Mouse (Mus musculus): ENCODE measurements around the gene Gm8050.
"Not testable (repeated sequence)": the region's sequence is repeated elsewhere in the genome, so short reads cannot be mapped to it uniquely, and the experiment has no call there.

Gm8050 gene

DNA sequence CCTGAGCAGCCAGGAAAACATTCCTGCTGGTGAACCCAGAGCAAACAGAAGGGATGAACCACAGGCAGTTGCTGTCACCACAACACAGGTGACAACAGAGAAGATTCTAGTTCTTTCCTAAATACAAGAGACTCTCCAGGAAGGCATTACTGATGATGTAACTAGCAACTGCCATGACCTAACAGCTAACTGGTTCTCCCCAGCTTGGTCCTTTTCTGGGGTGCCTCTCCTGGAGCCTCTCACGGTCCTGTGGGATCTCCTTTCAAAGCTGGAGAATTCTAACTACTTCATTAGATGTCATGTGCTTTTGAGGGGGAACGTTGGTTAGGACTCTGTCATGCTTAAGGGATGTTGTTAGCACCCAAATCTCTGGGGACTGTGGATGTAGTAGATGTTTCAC lies at the start of gene Gm8050:
Gene Gm8050 (minus strand): TSS at position 101 of the 400 bp plus-strand sequence.
- DNase-seq (ENCODE audit: low read depth, low spot score), result not testable (repeated sequence)

DNA sequence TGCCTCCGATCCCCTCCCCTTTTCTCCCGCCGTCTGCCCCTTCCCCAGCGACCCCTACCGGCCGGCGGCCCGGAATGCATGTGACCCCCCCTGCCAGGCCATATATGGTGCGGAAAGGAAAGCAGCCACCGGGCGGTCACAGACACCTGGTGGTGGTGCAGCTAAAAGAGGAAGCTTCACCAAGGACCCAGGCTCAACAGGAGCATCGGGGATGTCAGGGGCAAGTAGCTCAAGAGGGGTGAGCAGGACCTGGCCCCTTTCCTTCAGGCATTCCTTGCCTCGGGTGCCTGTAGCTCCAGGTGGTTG lies 37.1 kb upstream of the Gm8050 start:
- DNase-seq (ENCODE audit: low read depth, low spot score), result not testable (repeated sequence)

DNA sequence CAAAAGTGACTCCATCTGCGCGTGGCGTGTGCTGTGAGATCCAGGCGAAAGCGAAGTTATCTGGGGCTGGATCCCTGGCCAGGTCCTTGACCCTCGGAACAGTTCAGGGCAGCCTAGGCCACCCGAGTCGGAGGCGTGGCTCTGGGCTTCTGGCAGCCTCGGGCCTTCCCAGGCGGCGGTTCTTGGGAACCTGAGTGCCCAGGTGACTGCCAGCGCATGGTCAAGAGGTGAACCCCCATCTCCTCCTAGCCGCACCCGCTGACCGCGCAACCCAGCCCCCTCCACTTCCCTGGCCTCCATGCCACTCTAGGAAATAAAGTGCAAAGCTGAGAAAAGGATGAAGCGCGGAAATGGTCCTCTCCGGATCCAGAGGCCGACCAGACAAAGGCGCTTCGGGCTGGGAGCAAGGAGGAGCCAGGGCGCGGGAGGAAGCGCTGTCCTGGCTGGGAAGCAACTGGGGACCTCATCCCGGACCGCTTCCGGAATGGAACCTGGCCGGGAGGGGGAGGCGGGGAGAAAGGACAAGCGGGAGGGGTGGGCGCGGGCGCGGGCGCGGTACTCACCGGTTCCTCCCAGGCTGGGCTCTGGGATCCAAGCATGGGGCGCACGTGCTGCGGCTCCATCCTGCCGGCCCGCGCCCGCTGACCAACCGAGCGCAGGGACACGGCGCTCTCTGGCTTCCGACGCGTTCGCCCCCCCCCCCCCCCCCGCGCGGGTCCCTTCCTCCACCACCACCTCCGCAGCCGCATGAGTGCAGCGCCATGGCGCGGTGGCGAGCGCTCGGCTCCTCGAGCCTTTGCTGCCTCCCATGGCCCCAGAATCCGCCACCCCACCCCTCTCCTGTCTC lies 36.6 kb upstream of the Gm8050 start:
- DNase-seq (ENCODE audit: low read depth, low spot score), result peak; percentile 6

DNA sequence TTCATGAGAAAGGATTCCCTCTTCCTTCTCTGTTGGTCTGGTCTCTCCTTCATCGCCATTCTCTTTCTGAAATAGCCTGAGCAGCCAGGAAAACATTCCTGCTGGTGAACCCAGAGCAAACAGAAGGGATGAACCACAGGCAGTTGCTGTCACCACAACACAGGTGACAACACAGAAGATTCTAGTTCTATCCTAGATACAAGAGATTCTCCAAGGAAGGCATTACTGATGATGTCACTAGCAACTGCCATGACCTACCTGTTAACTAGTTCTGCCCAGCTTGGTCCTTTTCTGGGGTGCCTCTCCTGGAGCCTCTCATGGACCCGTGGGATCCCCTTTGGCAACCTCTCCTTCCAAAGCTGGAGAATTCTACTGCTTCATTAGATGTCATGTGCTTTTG lies 22.2 kb upstream of the Gm8050 start, which contains the start of gene Gm3636:
Gene Gm3636 (minus strand): TSS at position 101 of the 400 bp plus-strand sequence.
- not testable (repeated sequence) for DNase-seq (ENCODE audit: low read depth, low spot score)

DNA sequence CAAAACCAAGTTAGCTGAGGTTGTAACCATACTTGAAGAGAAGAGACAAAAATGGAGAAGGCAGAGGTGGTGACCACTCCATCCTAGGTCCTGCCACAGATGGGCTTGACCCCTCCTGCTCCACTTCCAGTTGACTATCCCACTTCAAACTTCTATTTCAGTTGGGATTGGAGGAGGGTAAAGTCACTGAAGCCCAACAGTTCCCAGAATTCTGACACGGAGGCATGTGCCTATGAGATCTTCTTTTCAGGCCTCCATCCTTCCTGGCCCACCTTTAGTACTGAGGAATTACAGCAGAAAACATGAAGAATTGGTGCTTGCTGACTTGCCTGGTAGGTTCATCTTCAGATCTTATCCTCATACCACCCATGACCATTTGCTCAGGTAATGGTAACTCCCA lies 36.0 kb downstream of the Gm8050 start, which contains the start of gene Gm10251:
Gene Gm10251 (minus strand): TSS at position 101 of the 400 bp plus-strand sequence.
- not testable (repeated sequence) for DNase-seq (ENCODE audit: low read depth, low spot score)
